Mouse (Mus musculus): ENCODE data around the gene Slc7a8.

DNA sequence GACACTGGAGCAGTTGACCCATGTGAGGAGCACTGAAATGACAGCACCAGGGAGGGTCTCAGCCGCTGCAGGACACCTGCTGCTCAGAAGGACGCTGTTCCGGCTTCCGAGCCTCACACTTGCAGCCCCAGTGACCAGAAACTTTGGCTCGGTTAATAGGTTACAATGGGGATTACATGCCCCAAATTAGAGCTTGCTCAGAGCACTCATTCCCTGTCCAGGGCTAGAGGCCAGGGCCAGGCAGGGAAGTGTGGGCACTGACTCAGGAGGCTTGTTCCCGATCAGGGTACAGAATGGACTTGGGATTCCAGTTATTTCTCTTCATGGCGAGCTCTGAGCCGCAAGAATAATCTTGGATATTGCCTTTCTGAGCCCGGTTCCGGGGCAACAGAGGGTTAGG is 44.1 kb downstream of the Slc7a8 start:
- TF ChIP-seq CTCF (conservative IDR thresholded peaks at IDR 0.05; ENCODE audit: low read length) (no peak), POU5F1 (IDR thresholded peaks at IDR 0.05; ENCODE audit: borderline replicate concordance, low read length) (no peak), NANOG (IDR thresholded peaks at IDR 0.05; ENCODE audit: borderline replicate concordance, low read length) (no peak)

All from E14TG2a.4 (cell line).